Mouse (Mus musculus): ENCODE data around the gene Cap1.

The Cap1 gene

DNA sequence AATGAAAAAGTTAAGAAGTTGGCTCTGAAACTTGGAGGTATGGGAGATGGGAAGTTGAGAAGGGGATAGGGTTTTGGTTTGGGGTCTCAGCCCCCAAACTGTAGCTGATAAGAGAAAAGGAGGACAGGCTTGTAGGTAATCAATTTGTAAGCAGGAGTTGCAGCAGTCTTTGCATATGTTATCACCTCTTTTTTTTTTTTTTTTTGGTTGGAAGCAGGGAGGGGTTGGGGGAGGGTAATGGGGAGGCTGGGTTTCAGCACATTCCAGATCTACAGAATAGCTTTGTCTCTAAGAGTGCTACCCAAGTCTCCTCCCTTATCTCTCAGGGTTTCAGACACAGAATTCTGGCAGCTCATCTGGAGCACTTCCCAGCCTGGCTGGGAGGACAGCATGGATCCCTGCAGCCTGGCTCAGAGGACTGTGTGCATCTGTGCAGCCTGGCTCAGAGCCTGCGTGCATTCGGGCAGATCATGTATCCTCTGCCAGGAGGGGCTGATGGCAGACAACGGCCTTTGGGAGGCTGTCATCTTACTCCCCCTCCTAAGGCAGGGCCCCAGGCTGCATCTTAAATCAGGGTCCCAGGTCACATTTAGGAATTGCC is 5.1 kb upstream of the Cap1 start:
- intact Hi-C loops (cut with DNase I) = no loop called here

DNA sequence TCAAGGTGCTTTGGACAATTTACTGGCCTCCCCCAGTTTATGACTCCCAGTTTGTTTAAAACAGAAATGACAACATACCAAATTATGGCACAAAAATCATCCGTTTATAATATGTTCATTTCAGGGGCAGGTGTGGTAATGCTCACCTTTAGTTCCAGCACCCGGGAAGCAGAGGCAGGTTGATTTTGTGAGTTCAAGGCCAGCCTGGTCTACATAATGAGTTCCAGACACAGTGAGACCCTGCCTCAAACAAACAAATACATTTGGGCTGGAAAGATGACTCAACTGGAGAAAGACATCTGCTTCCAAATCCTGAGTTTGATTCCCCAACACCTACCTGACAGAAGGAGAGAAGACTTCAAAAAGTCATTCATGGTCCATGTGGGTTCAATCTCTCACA is 1.5 kb upstream of the Cap1 start:
- intact Hi-C loops (cut with DNase I) = no loop called here

DNA sequence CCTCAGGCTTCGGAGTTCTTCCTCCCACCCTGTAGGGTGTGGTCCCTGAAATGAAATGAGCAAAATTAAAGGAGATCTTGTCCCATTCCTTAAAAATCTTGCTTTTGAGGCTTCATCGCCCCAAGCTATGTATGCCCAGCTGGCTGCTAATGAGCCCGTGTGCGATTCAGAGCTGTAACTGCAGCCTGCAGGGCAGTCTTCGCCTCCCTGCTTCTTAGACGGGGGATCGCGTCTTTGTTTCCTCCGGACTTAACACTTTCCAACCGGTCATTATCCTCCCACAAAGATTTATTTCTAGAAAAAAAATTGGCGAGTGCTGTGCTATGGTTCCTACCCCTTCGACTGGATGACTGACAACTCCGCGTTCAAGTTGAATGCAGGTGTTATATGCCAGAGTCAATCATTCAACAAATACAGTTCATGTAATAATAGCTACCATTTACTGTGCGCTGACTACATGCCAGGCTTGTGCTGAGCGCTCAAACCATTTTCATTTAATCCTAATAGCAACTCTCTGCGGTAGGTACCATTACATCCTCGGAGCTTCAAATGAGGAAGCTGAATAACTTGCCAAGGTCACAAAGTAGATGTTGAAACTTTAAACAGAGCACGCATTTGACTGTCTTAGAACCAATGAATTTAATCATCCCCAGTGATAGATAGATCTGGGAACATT is 861 bp upstream of the Cap1 start:
- intact Hi-C loops (cut with DNase I) = no loop called here

DNA sequence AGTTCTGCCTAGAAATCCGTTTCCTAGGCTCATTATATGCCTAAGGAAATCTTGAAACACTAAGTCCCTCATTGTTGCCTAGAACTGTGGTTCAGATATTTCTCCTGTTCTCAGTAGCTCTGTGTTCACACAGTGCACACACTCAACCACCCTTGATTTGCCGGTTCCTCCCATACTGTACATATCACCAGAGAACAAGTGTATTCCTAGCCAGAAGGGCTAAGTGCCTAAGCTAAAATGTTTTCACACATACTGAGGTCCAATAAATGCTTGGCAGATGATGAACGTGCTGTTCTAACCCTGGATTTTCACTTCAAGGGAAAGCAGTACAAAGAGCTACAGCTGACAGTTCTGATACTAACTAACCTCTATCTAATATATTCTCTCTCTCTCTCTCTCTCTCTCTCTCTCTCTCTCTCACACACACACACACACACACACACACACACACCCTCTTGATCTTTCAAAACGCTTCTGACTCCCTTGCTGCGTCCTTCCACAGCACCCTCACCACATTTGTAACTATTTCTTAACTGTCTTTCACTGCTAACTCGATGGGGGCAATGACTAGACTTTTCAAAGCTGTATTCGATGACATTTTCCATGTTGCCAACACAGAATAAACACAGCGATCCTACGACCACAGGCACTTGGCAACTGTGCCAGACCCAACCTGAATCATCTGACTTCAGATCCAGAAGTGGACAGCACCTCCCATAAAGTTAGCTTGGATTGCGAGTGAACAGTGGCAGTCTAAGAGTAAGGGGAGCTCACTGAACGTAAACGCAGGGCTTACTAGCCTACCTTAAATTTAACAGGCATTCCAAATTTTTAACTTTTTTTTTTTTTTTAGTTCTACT is 1.1 kb downstream of the Cap1 start:
- intact Hi-C loops (cut with DNase I) = no loop called here

DNA sequence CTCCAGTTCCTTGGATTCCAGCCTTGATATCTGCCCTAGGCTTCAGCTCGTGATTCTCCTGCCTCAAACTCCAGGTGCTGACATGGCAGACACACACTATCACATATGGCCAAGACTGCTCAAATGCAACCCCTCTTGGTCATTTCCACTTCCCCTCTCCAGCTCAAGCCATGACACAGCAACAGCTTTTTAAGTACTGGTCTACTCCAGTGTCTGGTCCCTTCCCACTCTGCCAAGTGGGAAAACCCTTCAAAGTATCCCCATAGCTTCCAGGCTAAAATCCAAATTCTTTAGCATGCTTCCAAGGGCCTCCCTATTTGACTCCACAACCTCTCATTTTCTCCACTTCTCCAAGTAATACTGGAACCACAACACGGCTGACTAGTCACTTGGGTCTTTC is 1.8 kb downstream of the Cap1 start:
- intact Hi-C loops (cut with DNase I) = no loop called here

DNA sequence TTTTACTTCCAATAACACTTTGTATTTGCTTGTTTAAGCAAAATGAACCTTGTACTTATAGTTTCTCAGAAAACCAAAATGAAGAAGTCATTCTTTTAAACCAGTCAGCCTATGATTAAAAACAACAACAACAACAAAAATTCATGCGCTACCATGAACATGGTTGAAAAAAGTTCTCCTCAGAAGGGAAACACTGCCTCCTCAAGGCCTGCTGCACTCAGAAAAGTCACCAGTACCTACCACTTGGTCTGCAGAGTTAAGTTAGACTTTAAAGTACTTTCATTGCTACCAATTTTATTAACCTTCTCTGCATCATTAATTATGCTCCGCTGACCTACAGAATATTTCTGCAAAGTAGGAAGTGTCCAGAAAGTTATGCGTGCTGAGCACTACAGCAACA is 2.6 kb downstream of the Cap1 start:
- intact Hi-C loops (cut with DNase I) = no loop called here

DNA sequence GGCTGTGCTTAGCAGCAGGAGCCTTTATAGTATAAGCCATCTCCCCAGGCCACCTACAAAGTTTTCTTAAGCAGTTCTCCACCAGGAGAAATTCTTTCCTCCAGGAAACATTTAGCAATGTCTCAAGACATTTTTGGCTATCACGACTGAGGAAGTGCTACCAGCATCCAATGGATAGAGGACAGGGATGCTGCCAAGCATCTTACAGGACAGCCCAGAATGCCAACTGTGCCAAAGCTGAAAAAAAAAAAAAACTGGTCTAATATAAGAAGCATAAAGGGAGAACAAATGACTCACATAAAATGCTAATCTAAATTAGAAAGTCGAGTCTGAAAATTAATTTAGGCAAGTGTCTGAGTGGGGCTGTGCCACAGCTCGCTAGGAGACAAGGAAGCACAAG is 3.3 kb downstream of the Cap1 start:
- intact Hi-C loops (cut with DNase I) = no loop called here

DNA sequence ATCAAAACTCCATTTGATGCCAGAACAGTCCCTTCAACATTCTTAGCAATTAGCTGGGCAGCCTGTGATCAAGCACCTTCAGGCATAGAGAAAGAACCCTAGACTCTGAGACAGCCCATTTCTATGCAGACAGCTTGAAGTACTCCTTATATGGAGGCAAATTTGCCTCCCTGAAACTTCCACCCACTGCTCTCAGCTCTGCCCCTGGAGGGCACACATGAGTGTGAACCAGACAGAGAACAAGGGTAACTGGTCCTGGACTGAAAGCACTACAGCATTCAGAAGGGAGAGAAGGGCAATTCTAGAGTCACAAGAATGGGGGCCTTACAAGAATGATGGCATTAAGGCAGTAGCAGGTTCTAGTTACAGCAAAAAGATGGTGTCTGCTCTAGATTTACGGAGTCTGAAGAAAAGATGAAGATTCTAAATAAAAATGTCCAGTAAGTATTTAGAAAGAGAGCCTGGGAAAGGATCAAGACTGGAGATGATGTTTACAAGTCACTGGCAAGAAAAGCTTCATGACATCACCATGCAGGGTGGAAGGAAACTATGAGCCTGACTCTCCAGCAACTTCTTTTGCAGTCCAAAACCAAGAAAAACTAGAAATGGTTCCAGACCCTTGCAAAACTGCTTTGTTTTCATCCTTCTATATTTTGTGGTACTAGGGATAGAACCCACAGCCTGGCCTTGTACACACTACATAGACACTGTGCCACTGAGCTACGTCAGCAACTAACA is 7.4 kb downstream of the Cap1 start:
- intact Hi-C loops (cut with DNase I) = no loop called here

DNA sequence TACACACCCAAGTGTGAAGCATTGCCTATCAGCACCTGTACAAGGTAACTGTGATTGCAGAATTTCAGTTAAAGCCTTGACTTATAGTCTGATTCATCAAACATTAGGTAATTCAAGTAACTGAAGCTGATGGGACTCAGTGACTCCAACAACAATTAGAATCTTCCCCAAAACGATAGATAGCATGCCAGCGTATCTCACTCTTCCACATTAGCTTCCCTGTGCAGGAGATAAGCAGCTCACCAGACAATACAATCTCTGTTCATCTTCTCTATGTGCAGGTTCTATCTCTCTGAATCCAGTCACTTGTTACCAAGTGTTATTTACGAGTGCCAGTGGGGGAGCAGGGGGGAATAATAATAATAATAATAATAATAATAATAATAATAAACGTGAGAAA is 12.3 kb downstream of the Cap1 start:
- intact Hi-C loops (cut with DNase I) = no loop called here

DNA sequence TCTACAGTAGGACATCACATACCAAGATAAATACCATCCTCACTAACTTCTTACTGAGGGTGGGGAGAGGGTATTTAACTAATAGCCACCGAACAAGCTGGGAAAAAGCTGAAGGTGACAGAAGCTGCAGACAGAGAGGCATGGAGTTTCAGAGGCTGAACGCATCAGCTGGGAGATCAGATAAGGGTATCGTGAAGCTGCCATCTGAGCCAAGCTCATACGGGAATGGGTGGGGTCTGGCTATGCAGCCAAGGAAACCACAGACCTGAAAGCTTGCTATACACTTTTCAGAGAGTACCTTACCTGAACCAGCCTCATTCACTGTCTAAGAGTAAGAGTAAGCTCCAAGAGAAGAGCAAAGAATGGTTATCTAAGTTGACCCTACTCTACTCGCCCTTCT is 12.9 kb downstream of the Cap1 start:
- intact Hi-C loops (cut with DNase I) = no loop called here

DNA sequence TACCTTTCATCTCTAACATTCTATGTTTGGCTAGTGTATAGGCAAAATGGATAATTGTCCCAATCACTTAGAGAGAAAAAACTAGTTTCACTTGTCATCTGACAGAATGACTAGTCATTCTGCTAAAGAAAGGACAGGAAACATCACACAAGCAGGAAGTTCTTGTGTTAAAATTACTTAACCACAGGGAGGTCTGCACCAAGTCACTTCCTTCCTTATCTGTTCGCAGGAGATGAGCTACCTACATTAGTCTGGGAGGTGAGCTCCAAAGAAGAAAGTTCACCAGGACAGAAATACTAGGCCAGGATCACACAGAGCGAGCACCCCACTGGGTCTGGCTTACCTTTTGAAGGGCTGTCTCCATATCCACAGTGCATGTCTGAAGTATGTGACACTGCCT is 13.9 kb downstream of the Cap1 start:
- intact Hi-C loops (cut with DNase I) = no loop called here

DNA sequence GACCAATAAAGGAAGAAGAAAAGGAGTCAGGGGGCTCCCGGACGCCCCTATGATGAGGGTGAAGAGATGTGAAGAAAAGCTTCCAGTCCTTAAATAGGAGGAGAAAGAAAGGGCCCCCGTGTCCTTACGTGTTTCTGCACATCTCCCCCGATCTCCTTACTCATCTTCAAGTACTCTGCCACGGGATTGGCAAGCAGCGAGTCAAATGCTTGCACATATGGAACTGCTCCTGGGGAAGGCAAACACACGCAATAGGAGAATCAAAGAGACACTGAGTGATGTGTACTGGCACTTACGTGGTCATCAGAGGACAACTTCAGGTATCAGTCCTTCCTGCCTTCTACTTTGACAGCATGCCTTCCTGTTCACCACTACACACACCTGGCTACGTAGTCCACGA is 14.6 kb downstream of the Cap1 start:
- intact Hi-C loops (cut with DNase I) = no loop called here

DNA sequence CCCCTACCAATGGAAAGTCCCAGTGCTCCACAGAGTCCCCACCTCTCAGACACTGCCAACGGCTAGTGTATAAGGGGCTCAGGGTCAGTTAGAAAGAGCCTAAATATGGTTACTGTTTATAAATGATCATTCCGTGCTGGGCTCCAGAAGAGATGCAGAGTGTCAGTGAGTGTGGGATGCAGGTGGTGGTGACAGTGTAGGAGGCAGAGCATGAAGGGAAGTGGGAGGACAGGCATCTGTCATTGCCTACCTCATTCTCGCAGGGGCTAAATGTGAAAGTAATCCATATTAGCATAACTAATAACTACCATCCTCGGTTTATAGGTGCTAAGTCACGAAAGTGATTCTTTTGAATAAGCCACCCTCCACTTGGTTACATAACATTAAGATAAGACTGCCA is 15.1 kb downstream of the Cap1 start:
- intact Hi-C loops (cut with DNase I) = no loop called here

DNA sequence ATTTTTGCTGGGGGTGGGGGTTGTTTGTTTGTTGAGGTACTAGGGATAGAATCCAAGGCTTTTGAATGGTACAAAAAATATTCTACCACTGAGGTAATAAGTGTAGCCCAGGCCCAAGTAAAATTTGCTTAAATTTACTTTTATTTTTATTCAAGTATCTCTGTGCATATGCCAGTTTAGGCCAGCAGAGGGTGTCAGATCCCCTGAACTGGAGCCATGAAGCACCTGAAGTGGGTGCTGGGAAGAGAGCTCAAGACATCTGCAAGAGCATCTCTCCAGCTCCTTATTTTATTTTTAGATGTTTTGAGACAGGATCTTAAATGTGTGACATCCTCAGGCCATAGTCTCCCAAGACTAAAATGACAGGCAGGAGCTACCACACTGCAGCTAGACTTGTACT is 15.8 kb downstream of the Cap1 start:
- intact Hi-C loops (cut with DNase I) = no loop called here

DNA sequence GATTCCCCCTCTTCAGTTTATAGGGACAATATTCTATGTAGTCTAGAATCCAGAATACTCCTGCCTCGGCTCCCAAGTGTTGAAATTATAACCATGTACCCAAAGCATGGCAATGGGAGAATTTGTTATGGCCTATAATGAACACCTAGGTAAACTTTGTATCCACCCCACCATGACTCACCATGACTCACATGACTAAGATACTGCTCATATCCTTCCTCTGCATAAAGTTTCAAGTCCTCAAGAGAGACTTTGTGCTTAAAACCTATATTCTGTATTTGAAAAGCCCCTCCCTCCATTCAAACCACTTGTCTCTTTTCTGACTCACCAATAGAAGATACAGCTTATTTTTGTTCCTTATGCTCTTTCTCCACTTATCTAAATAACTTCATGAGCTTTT is 17.8 kb downstream of the Cap1 start:
- intact Hi-C loops (cut with DNase I) = no loop called here

DNA sequence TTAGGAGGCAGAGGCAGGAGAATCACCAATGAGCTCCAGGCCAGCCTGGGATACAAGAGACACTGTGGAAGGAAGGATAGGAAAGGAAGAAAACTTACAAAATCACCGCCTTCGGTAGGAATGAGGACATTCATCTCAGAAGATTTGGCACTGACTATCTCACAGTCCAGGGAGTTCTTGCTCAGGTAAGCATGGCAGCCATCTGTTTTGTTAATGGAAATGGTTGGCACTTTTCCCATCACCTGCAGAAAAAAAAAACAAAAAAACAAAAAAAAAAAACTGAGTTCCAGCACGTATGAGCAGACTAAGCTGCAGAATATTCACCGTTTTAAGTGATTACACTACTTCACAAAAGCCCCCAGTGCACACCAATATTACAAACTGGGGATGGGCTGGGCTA is 24.0 kb downstream of the Cap1 start:
- intact Hi-C loops (cut with DNase I) = no loop called here

DNA sequence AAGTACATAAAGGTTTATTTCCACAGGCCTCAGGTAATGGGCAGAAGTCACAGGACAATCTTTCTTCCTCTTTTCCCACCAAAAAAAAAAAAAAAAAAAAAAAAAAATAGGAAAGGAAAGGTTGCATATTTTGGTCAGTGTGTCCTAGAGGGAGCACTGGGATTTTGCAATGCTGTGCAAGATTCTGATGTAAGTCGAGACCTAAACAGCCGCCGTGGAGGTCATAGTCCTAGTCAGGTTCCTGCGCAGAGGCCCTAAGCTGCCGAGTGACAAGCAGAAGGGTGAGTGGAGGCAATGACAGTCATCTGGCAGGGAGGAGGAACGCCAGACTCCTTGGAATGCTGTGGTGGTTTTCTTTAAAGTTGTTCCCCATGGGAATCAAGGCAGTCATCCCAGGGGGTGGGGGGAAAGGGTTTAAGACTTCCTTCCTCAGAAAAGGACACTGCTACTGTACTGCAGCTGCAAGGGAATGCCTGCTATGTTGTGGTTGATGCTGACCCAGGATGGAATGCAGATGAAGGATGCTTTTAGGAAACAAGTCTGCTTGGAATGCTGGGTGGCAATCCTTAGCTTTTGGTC is 26.7 kb downstream of the Cap1 start:
- intact Hi-C loops (cut with DNase I) = loop anchor here (5.0 kb wide), 1 partner anchor 52 kb away; no protein-coding TSS in a partner anchor

DNA sequence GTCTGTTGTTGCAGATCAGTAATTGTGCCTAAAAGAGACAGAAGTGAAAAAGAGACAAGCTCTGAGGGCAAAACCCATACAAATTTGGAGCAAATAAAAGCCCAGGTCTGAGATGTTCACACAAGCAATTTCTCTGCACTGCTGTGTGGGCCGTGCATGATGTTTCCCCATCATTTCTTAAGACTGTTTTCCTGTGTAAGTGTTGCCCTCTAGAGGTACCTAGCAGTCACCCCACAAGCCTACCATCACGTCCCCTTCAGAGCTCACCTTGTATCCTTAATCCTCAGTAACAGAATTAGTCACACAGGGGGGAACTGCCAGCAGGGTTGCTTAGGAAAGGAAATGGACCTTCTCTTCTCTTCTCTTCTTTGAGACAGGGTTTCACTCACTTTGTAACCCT is 27.9 kb downstream of the Cap1 start:
- intact Hi-C loops (cut with DNase I) = loop anchor here (5.0 kb wide), 1 partner anchor 51 kb away; no protein-coding TSS in a partner anchor

DNA sequence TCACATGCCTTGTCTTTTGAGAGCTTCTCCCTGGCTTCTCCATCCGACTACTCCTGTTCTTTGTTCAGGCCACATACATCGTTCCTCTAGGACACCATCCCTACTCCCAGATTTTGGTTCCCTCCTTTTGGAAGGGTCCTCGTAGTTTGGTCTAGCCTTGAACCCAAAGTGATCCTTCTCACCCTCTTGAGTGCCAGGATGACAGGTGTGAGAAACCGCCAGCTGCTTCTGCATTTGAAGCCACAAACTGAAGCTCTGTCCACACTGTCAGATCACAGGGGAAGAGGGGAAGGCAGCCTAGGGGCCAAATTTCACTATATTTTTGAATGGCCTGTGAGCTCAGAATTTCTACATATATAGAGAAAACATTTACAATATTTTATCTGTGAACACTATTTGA is 31.1 kb downstream of the Cap1 start:
- intact Hi-C loops (cut with DNase I) = loop anchor here (5.0 kb wide), 1 partner anchor 47 kb away; no protein-coding TSS in a partner anchor

DNA sequence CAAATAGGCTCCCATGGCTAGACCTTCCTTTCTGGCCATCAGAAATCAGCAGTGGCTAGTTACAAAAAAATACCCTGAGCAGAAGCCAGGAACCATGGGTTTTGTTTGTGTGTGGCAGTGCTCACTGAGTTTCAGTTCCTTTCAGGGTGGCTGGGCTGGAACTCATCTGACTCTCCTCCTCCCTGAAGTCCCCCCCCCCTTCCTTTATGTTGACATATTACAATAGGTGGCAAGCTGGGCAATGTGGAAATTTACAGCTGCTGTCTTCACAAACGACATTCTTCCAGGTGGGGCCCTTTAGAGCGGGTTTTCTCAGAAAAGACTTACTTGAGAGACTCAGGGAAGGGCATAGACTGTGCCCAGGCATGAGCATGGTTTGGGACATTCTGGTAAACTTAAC is 32.2 kb downstream of the Cap1 start:
- intact Hi-C loops (cut with DNase I) = no loop called here

DNA sequence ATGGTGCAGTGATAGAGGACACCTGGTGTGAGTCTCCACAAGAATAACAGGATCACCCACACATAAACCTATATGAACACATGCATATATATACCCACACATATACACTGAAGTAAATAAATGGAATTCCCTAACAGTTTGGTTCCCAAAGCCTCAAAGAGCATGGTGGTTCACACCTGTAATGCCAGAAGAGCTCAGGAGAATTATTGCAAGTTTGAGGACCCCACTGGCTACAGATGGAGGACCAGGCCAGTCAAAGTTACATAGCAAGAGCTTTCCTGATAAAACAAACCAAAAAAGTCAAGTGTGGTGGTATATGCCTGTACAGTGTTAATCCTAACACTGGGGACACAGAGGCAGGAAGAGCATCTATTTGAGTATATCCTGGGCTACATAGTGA is 34.3 kb downstream of the Cap1 start:
- intact Hi-C loops (cut with DNase I) = no loop called here
